Mouse (Mus musculus) embryonic fibroblast, embryonic 13.5 days (primary cell): ENCODE measurements at regions not wholly inside any gene's neighbourhood (a gene's known extent, or its start where the extent isn't known, plus 50 kb on each side); places are given as distances from the start of the nearest gene placed in this dataset.

Experiments used
- CTCF ChIP-seq: IDR thresholded peaks from 2 replicates; pipeline ENCODE4 v1.5.1; 2011; ENCODE audit warnings: mild to moderate bottlenecking, control low read depth, low read length, moderate library complexity, borderline replicate concordance; ENCODE audit not compliant: insufficient read depth
- POLR2A ChIP-seq: IDR thresholded peaks from 2 replicates; pipeline ENCODE4 v1.6.1; 2011; ENCODE audit warnings: low read depth, mild to moderate bottlenecking, control low read depth, low read length, moderate library complexity

GRCm38 (mm10) chr17:66235806-66236335 is 112.6 kb downstream of the Ddx11 start:
- TF ChIP-seq CTCF (no peak), POLR2A (no peak)
